In genomic region chr11:87086290-87086984, GRCm38 (mm10) we compare ENCODE assay signal across 8 mouse cellular contexts. TPM values are rescaled to one million over a fixed set of nuclear protein-coding genes. Genes with fewer than 3 reads are reported as not detected.
A peak's percentile ranks its signal among the peaks of the same experiment; 100 is the strongest.
DNase-seq lines count a peak whose midpoint lies in the region; ATAC-seq and TF ChIP-seq lines count a peak whose summit lies in the region.

TSS of gene Smg8 (minus strand) at chr11:87086774.

- H3K4me2 ChIP-seq in forebrain, embryonic 11.5 days (ENCODE audit: low read depth, low read length, severe bottlenecking): peak within 1 kb of the TSS; percentile 86
- peak within 1 kb of the TSS; percentile 91 for H3K4me2 ChIP-seq in heart, embryonic 15.5 days
- peak within 1 kb of the TSS; percentile 82 for H3K4me2 ChIP-seq in liver, embryonic 14.5 days (ENCODE audit: low read depth)
- peak within 1 kb of the TSS; percentile 76 for H3K4me2 ChIP-seq in stomach, embryonic 15.5 days

- peak within 1 kb of the TSS; percentile 37; the same call in 1 of the 2 replicates for H3K27ac ChIP-seq in forebrain, embryonic 11.5 days (ENCODE audit: low read depth, low read length)
- H3K27ac ChIP-seq in heart, embryonic 15.5 days: peak within 1 kb of the TSS; percentile 70
- peak within 1 kb of the TSS; percentile 62 for H3K27ac ChIP-seq in liver, embryonic 14.5 days
- H3K27ac ChIP-seq in stomach, embryonic 15.5 days: peak within 1 kb of the TSS; percentile 77

- H3K27me3 ChIP-seq in E14TG2a.4 (ENCODE audit: insufficient read depth, low read length): no peaks in the 10 kb centered on the region
- no peaks in the 10 kb centered on the region for H3K27me3 ChIP-seq in forebrain, embryonic 11.5 days (ENCODE audit: control insufficient read depth, insufficient read depth, low read length)
- no peaks in the 10 kb centered on the region for H3K27me3 ChIP-seq in heart, embryonic 15.5 days
- H3K27me3 ChIP-seq in liver, embryonic 14.5 days (ENCODE audit: control insufficient read depth, insufficient read depth, low read length): no peaks in the 10 kb centered on the region
- H3K27me3 ChIP-seq in stomach, embryonic 15.5 days (replicated peaks): no peaks in the 10 kb centered on the region

- peak within 1 kb of the TSS; percentile 95 for H3K9ac ChIP-seq in forebrain, embryonic 11.5 days (ENCODE audit: low read length)
- peak within 1 kb of the TSS; percentile 91 for H3K9ac ChIP-seq in heart, embryonic 15.5 days
- H3K9ac ChIP-seq in liver, embryonic 14.5 days (replicated peaks): peak within 1 kb of the TSS; percentile 90
- peak within 1 kb of the TSS; percentile 98 for H3K9ac ChIP-seq in stomach, embryonic 15.5 days

- H3K4me1 ChIP-seq in E14TG2a.4 (replicated peaks; ENCODE audit: low read depth, low read length): peaks cover 33% of the 10 kb centered on the region
- peaks cover 7% of the 10 kb centered on the region for H3K4me1 ChIP-seq in forebrain, embryonic 11.5 days (replicated peaks; ENCODE audit: control insufficient read depth, insufficient read depth, low read length)
- peaks cover 24% of the 10 kb centered on the region for H3K4me1 ChIP-seq in heart, embryonic 15.5 days (replicated peaks)
- H3K4me1 ChIP-seq in liver, embryonic 14.5 days (replicated peaks; ENCODE audit: control insufficient read depth in 2 of 2, insufficient read depth in 2 of 2, low read length in 1 of 2): peaks cover 11 to 18% of the 10 kb centered on the region in 2 experiments
- H3K4me1 ChIP-seq in stomach, embryonic 15.5 days: peaks cover 20% of the 10 kb centered on the region

- TF ChIP-seq EP300 in liver, embryonic 14.5 days (IDR thresholded peaks at IDR 0.05; ENCODE audit: low read depth): no peak

- TF ChIP-seq CTCF in E14TG2a.4 (conservative IDR thresholded peaks at IDR 0.05; ENCODE audit: low read length): no peak
- TF ChIP-seq CTCF in liver, embryonic 14.5 days (IDR thresholded peaks at IDR 0.05; ENCODE audit: low read depth): no peak

- H3K36me3 ChIP-seq in E14TG2a.4 (ENCODE audit: insufficient read depth, low read length): peaks cover 63% of the 10 kb centered on the region
- H3K36me3 ChIP-seq in forebrain, embryonic 11.5 days (ENCODE audit: control insufficient read depth, insufficient read depth, low read length): peaks cover 6% of the 10 kb centered on the region
- H3K36me3 ChIP-seq in heart, embryonic 15.5 days: peaks cover 35% of the 10 kb centered on the region
- H3K36me3 ChIP-seq in liver, embryonic 14.5 days (replicated peaks; ENCODE audit: control insufficient read depth, insufficient read depth, low read depth): peaks cover 22% of the 10 kb centered on the region
- peaks cover 10% of the 10 kb centered on the region for H3K36me3 ChIP-seq in stomach, embryonic 15.5 days

- peak; percentile 83 for ATAC-seq in forebrain, embryonic 11.5 days (replicated peaks; ENCODE audit: low FRiP score)
- ATAC-seq in heart, embryonic 15.5 days (replicated peaks; ENCODE audit: insufficient number of reproducible peaks, insufficient read depth, low FRiP score, low read depth): peak; percentile 82
- peak; percentile 85 for ATAC-seq in liver, embryonic 14.5 days (ENCODE audit: insufficient read depth)
- peak; percentile 89 for ATAC-seq in stomach, embryonic 15.5 days (ENCODE audit: insufficient read depth, low FRiP score, low read depth)

- peak within 1 kb of the TSS; percentile 100 for H3K4me3 ChIP-seq in E14TG2a.4 (replicated peaks; ENCODE audit: low read length)
- H3K4me3 ChIP-seq in forebrain, embryonic 11.5 days (ENCODE audit: low read depth, low read length): peak within 1 kb of the TSS; percentile 94
- H3K4me3 ChIP-seq in heart, embryonic 15.5 days: peak within 1 kb of the TSS; percentile 86
- H3K4me3 ChIP-seq in liver, embryonic 14.5 days (ENCODE audit: insufficient read depth in 1 of 2, low read depth in 2 of 2, low read length in 2 of 2): peak within 1 kb of the TSS; percentile 88 to 91
- peak within 1 kb of the TSS; percentile 97 for H3K4me3 ChIP-seq in stomach, embryonic 15.5 days (replicated peaks)

- peak; percentile 89 for DNase-seq in c-Kit-positive CD71-positive TER-119-negative erythroid progenitor cells, embryonic 14.5 days (ENCODE audit: low read depth)
- DNase-seq in forebrain, embryonic 11.5 days (ENCODE audit: low spot score): peak; percentile 85
- peak; percentile 85 to 91 for DNase-seq in kidney, postnatal 25 days
- peak; percentile 75 to 82 (median 76) for DNase-seq in liver, embryonic 14.5 days (ENCODE audit: low read depth in 3 of 3, low spot score in 3 of 3)
- DNase-seq in neural tube, embryonic 10.5 days (ENCODE audit: extremely low spot score, low spot score): peak; percentile 73

- 2% methylated on average over 42 of the region's 43 CpGs for WGBS in forebrain, embryonic 11.5 days
- under 1% methylated on average over 43 of the region's 43 CpGs for WGBS in heart, embryonic 15.5 days
- WGBS in liver, embryonic 14.5 days (ENCODE audit: insufficient replicate concordance): under 1% methylated on average over 43 of the region's 43 CpGs
- under 1% methylated on average over 43 of the region's 43 CpGs for WGBS in stomach, embryonic 15.5 days

- H3K9me3 ChIP-seq in E14TG2a.4 (ENCODE audit: low read length): no peaks in the 10 kb centered on the region
- H3K9me3 ChIP-seq in forebrain, embryonic 11.5 days (ENCODE audit: control insufficient read depth, low read length): no peaks in the 10 kb centered on the region
- no peaks in the 10 kb centered on the region for H3K9me3 ChIP-seq in heart, embryonic 15.5 days (replicated peaks)
- no peaks in the 10 kb centered on the region for H3K9me3 ChIP-seq in liver, embryonic 14.5 days (ENCODE audit: control insufficient read depth, low read length)
- no peaks in the 10 kb centered on the region for H3K9me3 ChIP-seq in stomach, embryonic 15.5 days

RNA-seq across cellular contexts. Expression of gene Smg8, which starts in this region (rescaled TPM):
- 28.3 and 28.9 TPM in 2 replicates for polyA plus RNA-seq in forebrain, embryonic 11.5 days (2014; fragmentation: Nextera tagmentation; extraction: Ambion mirVana)
- 11.0 and 13.4 TPM in 2 replicates for polyA plus RNA-seq in heart, embryonic 15.5 days (2015; fragmentation: Nextera tagmentation; extraction: Ambion mirVana)
- 5.7 and 6.2 TPM in 2 replicates for polyA plus RNA-seq in liver, embryonic 14.5 days (2012; rRNA removed)
- 7.3 and 8.7 TPM in 2 replicates for polyA plus RNA-seq in liver, embryonic 14.5 days (2014; fragmentation: Nextera tagmentation; extraction: Ambion mirVana)
- polyA plus RNA-seq in stomach, embryonic 15.5 days (2015; fragmentation: Nextera tagmentation; extraction: Ambion mirVana): 17.2 TPM in 2 replicates

Comparison
In these comparisons a context has a peak if more than half of its experiments do, and no peak if none do; other contexts are left out.
1. Peak in every context shown above with its lines: DNase-seq, ATAC-seq, H3K4me3 ChIP-seq and H3K27ac ChIP-seq.